Mouse (Mus musculus): ENCODE measurements around the gene Gucd1.

DNA sequence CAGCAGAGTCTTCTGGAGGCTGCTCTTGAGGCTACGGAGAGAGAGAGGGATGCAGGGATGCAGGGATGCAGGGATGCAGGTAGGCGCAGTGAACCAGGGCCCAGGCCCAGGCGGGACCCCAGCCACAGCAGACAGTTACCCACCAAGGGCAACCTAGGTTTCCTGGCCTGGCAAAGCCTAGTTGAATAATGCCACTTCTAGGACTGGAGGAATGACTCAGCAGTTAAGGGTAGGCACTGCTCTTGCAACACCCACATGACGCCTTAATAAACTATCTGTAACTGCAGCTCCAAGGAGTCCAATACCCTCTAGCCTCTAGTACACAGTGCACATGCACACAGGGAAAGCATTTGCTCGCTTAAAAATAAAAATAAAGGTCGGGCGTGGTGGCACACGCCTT lies 36.3 kb upstream of the Gucd1 start:
- no peak for TF ChIP-seq POLR2A (IDR thresholded peaks at IDR 0.05; ENCODE audit: borderline replicate concordance, control insufficient read depth, low read depth, low read length)
- TF ChIP-seq CTCF (IDR thresholded peaks at IDR 0.05; ENCODE audit: control insufficient read depth, insufficient read depth, low read length): no peak
